Comparison of ENCODE assay signal across 7 mouse cellular contexts in genomic region chr9:35198945-35199771, GRCm38 (mm10). TPM values are rescaled to one million over a fixed set of nuclear protein-coding genes. Genes with fewer than 3 reads are reported as not detected.
DNase-seq lines count a peak whose midpoint lies in the region; ATAC-seq and TF ChIP-seq lines count a peak whose summit lies in the region.

No protein-coding gene starts in this region.

- H3K4me3 ChIP-seq in lung, embryonic 16.5 days (ENCODE audit: low read length): peak overlapping the region; percentile 68
- H3K4me3 ChIP-seq in embryonic facial prominence, embryonic 12.5 days: peak overlapping the region; percentile 65
- H3K4me3 ChIP-seq in hindbrain, postnatal 0 days (ENCODE audit: low read length): peak overlapping the region; percentile 65
- peak overlapping the region; percentile 54 for H3K4me3 ChIP-seq in midbrain, embryonic 14.5 days (replicated peaks; ENCODE audit: low read depth, low read length)

- H3K9ac ChIP-seq in lung, embryonic 16.5 days (ENCODE audit: low read length): peak overlapping the region; percentile 86
- H3K9ac ChIP-seq in embryonic facial prominence, embryonic 12.5 days: peak overlapping the region; percentile 78
- H3K9ac ChIP-seq in hindbrain, postnatal 0 days (replicated peaks; ENCODE audit: low read length): peak overlapping the region; percentile 67
- H3K9ac ChIP-seq in midbrain, embryonic 14.5 days (replicated peaks; ENCODE audit: low read length): peak overlapping the region; percentile 69

- DNase-seq in lung, postnatal 36 days: no peak
- peak; percentile 11 for DNase-seq in hindbrain, postnatal 0 days (ENCODE audit: low spot score)
- peak; percentile 46 for DNase-seq in midbrain, embryonic 14.5 days
- no peak for DNase-seq in thymus, adult 18-20 months
- DNase-seq in layer of hippocampus, adult 8-10 months (ENCODE audit: low spot score in 2 of 2): no peak

- H3K4me2 ChIP-seq in lung, embryonic 16.5 days (ENCODE audit: low read depth, low read length): peak overlapping the region; percentile 65
- peak overlapping the region; percentile 73 for H3K4me2 ChIP-seq in embryonic facial prominence, embryonic 12.5 days (replicated peaks)
- H3K4me2 ChIP-seq in hindbrain, postnatal 0 days (ENCODE audit: low read depth, low read length): peak overlapping the region; percentile 72
- H3K4me2 ChIP-seq in midbrain, embryonic 14.5 days (ENCODE audit: low read length): peak overlapping the region; percentile 74

- TF ChIP-seq CTCF in hindbrain, postnatal 0 days (IDR thresholded peaks at IDR 0.05; ENCODE audit: low read depth): no peak

- H3K4me1 ChIP-seq in lung, embryonic 16.5 days (replicated peaks; ENCODE audit: control insufficient read depth, insufficient read depth, low read length): peaks cover 7% of the 10 kb centered on the region
- H3K4me1 ChIP-seq in embryonic facial prominence, embryonic 12.5 days: peaks cover 7% of the 10 kb centered on the region; the same call in 1 of the 2 replicates
- H3K4me1 ChIP-seq in hindbrain, postnatal 0 days (ENCODE audit: insufficient read depth, low read length): no peaks in the 10 kb centered on the region
- peaks cover 10% of the 10 kb centered on the region for H3K4me1 ChIP-seq in midbrain, embryonic 14.5 days (ENCODE audit: control insufficient read depth, insufficient read depth, low read length)

- H3K27me3 ChIP-seq in lung, embryonic 16.5 days (ENCODE audit: control insufficient read depth, insufficient read depth, low read depth, low read length): no peaks in the 10 kb centered on the region
- no peaks in the 10 kb centered on the region for H3K27me3 ChIP-seq in embryonic facial prominence, embryonic 12.5 days
- H3K27me3 ChIP-seq in hindbrain, postnatal 0 days (ENCODE audit: insufficient read depth, low read length): no peaks in the 10 kb centered on the region
- no peaks in the 10 kb centered on the region for H3K27me3 ChIP-seq in midbrain, embryonic 14.5 days (ENCODE audit: control insufficient read depth, insufficient read depth, low read length)

- 22% methylated on average over 18 of the region's 18 CpGs for WGBS in lung, embryonic 16.5 days
- WGBS in embryonic facial prominence, embryonic 12.5 days: 23% methylated on average over 18 of the region's 18 CpGs
- WGBS in hindbrain, postnatal 0 days: 25% methylated on average over 18 of the region's 18 CpGs
- 27% methylated on average over 18 of the region's 18 CpGs for WGBS in midbrain, embryonic 14.5 days

- H3K9me3 ChIP-seq in lung, embryonic 16.5 days (ENCODE audit: control insufficient read depth, low read length): no peaks in the 10 kb centered on the region
- no peaks in the 10 kb centered on the region for H3K9me3 ChIP-seq in embryonic facial prominence, embryonic 12.5 days
- no peaks in the 10 kb centered on the region for H3K9me3 ChIP-seq in hindbrain, postnatal 0 days (ENCODE audit: low read length)
- H3K9me3 ChIP-seq in midbrain, embryonic 14.5 days (ENCODE audit: control insufficient read depth, low read length): no peaks in the 10 kb centered on the region

- H3K27ac ChIP-seq in lung, embryonic 16.5 days (ENCODE audit: low read length): peak overlapping the region; percentile 30
- H3K27ac ChIP-seq in embryonic facial prominence, embryonic 12.5 days: peak overlapping the region; percentile 46; the same call in 1 of the 2 replicates
- H3K27ac ChIP-seq in hindbrain, postnatal 0 days: peak overlapping the region; percentile 48; the same call in 1 of the 2 replicates
- H3K27ac ChIP-seq in midbrain, embryonic 14.5 days (replicated peaks; ENCODE audit: low read depth, low read length): no peak overlapping the region

- H3K36me3 ChIP-seq in lung, embryonic 16.5 days (ENCODE audit: control insufficient read depth, insufficient read depth, low read length): no peaks in the 10 kb centered on the region
- no peaks in the 10 kb centered on the region for H3K36me3 ChIP-seq in embryonic facial prominence, embryonic 12.5 days
- no peaks in the 10 kb centered on the region for H3K36me3 ChIP-seq in hindbrain, postnatal 0 days (ENCODE audit: insufficient read depth, low read length)
- peaks cover under 1% of the 10 kb centered on the region; the same call in 1 of the 2 replicates for H3K36me3 ChIP-seq in midbrain, embryonic 14.5 days (ENCODE audit: control insufficient read depth, insufficient read depth, low read length)

- ATAC-seq in lung, embryonic 16.5 days (ENCODE audit: low read depth): peak; percentile 40
- ATAC-seq in embryonic facial prominence, embryonic 12.5 days (ENCODE audit: insufficient number of reproducible peaks, insufficient read depth, low FRiP score, low TSS enrichment): peak; percentile 48
- ATAC-seq in hindbrain, postnatal 0 days: peak; percentile 78
- ATAC-seq in midbrain, embryonic 14.5 days (ENCODE audit: low FRiP score, low TSS enrichment): peak; percentile 48; the same call in 1 of the 2 replicates

RNA-seq across cellular contexts. Expression of gene Srpr, which starts 0.8 kb away (rescaled TPM):
- polyA plus RNA-seq in lung, embryonic 16.5 days (2015; fragmentation: Nextera tagmentation; extraction: Ambion mirVana): 123 and 128 TPM in 2 replicates
- polyA plus RNA-seq in embryonic facial prominence, embryonic 12.5 days (2016; fragmentation: Nextera tagmentation; extraction: Ambion mirVana): 108 and 112 TPM in 2 replicates
- total RNA-seq in hindbrain, postnatal 0 days (2014; rRNA removed): 35.5 and 40.5 TPM in 2 replicates
- polyA plus RNA-seq in hindbrain, postnatal 0 days (2015; fragmentation: Nextera tagmentation; extraction: Ambion mirVana): 62.9 and 66.3 TPM in 2 replicates
- 49.0 and 72.5 TPM in 2 replicates for polyA plus RNA-seq in midbrain, embryonic 14.5 days (2014; fragmentation: Nextera tagmentation; extraction: Ambion mirVana)
- total RNA-seq in layer of hippocampus, adult 8-10 months (2022): 10 to 100 TPM; 62.5 to 86.8 (median 73.2) TPM

RNA-seq across cellular contexts. Expression of gene Tirap, which starts 0.9 kb away (rescaled TPM):
- polyA plus RNA-seq in lung, embryonic 16.5 days (2015; fragmentation: Nextera tagmentation; extraction: Ambion mirVana): 11.8 and 12.9 TPM in 2 replicates
- 11.6 and 13.3 TPM in 2 replicates for polyA plus RNA-seq in embryonic facial prominence, embryonic 12.5 days (2016; fragmentation: Nextera tagmentation; extraction: Ambion mirVana)
- 2.8 and 3.4 TPM in 2 replicates for total RNA-seq in hindbrain, postnatal 0 days (2014; rRNA removed)
- polyA plus RNA-seq in hindbrain, postnatal 0 days (2015; fragmentation: Nextera tagmentation; extraction: Ambion mirVana): 3.1 and 3.4 TPM in 2 replicates
- 4.0 and 6.3 TPM in 2 replicates for polyA plus RNA-seq in midbrain, embryonic 14.5 days (2014; fragmentation: Nextera tagmentation; extraction: Ambion mirVana)
- total RNA-seq in layer of hippocampus, adult 8-10 months (2022): 1 to 10 TPM; 2.6 to 6.6 (median 3.2) TPM

RNA-seq across cellular contexts. Expression of gene Foxred1, which starts 11.7 kb away (rescaled TPM):
- polyA plus RNA-seq in lung, embryonic 16.5 days (2015; fragmentation: Nextera tagmentation; extraction: Ambion mirVana): 36.3 and 36.8 TPM in 2 replicates
- polyA plus RNA-seq in embryonic facial prominence, embryonic 12.5 days (2016; fragmentation: Nextera tagmentation; extraction: Ambion mirVana): 49.5 and 52.7 TPM in 2 replicates
- total RNA-seq in hindbrain, postnatal 0 days (2014; rRNA removed): 31.4 and 38.2 TPM in 2 replicates
- polyA plus RNA-seq in hindbrain, postnatal 0 days (2015; fragmentation: Nextera tagmentation; extraction: Ambion mirVana): 44.7 and 47.5 TPM in 2 replicates
- polyA plus RNA-seq in midbrain, embryonic 14.5 days (2014; fragmentation: Nextera tagmentation; extraction: Ambion mirVana): 32.9 and 40.6 TPM in 2 replicates
- total RNA-seq in layer of hippocampus, adult 8-10 months (2022): 10 to 100 TPM; 33.3 to 46.1 (median 38.3) TPM

RNA-seq across cellular contexts. Expression of gene Dcps, which starts 23.3 kb away (rescaled TPM):
- polyA plus RNA-seq in lung, embryonic 16.5 days (2015; fragmentation: Nextera tagmentation; extraction: Ambion mirVana): 85.6 and 86.3 TPM in 2 replicates
- polyA plus RNA-seq in embryonic facial prominence, embryonic 12.5 days (2016; fragmentation: Nextera tagmentation; extraction: Ambion mirVana): 77.6 and 83.5 TPM in 2 replicates
- 31.9 and 48.5 TPM in 2 replicates for total RNA-seq in hindbrain, postnatal 0 days (2014; rRNA removed)
- 53.3 and 55.3 TPM in 2 replicates for polyA plus RNA-seq in hindbrain, postnatal 0 days (2015; fragmentation: Nextera tagmentation; extraction: Ambion mirVana)
- polyA plus RNA-seq in midbrain, embryonic 14.5 days (2014; fragmentation: Nextera tagmentation; extraction: Ambion mirVana): 74.6 and 81.0 TPM in 2 replicates
- total RNA-seq in layer of hippocampus, adult 8-10 months (2022): 10 to 100 TPM; 17.7 to 20.0 (median 18.2) TPM

Comparison
In these comparisons a context has a peak if more than half of its experiments do, and no peak if none do; other contexts are left out.
1. DNase-seq: peak in hindbrain, postnatal 0 days (single experiment) and midbrain, embryonic 14.5 days (single experiment); none in lung, postnatal 36 days (single experiment), thymus, adult 18-20 months (0 of 2) and layer of hippocampus, adult 8-10 months (0 of 2).
2. Peak in every context shown above with its lines, with median percentiles within 50 percentile points of each other: ATAC-seq, H3K4me2 ChIP-seq, H3K4me3 ChIP-seq and H3K9ac ChIP-seq.